Mouse (Mus musculus): ENCODE results near the gene Avp. TPM values are rescaled to one million over a fixed set of nuclear protein-coding genes. Genes with fewer than 3 reads are reported as not detected.
"Not testable (repeated sequence)": the region's sequence is repeated elsewhere in the genome, so short reads cannot be mapped to it uniquely, and the experiment has no call there.

Gene Avp
- total RNA-seq (2022), result not detected

DNA sequence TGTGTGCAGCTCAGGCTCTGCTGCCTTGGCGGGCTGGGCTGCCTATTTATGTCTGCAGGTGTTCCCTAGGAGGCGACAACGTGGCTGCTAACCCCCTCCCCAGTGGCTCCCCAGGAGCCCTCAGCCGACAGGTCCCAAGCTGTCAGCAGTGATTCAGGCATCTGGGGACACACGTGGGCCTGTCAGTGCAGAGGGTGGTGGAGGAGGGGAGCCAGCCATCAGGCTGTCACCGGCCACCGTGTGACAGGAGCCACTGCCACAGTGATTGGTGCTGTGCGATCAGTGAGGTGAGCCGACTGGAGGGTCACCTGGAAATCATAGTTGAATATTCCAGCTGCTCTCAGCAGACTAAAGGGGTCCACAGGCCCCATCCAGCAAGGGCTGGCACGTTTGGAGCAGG lies at the start of gene Avp:
Gene Avp (minus strand): TSS at position 3 of the 400 bp plus-strand sequence.
- DNase-seq (ENCODE audit: low spot score in 2 of 2), result no peak

DNA sequence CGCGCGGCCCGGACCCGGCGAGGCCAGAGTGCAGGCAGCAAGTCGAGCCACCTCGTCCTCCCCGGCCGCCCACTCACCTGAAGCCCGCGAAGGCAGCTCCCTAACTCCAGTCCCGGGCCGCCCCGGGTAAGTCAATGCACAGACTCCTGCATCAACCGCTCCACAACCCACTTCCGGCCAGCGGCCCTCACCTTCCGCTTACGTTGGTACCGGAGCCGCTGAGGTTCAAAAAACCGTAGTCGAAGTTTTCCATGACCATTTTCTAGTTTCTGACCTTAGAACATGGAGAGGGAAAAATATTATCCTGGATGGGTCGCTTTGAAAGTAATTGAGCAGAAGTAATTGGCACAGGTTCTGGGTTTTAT lies 47.5 kb upstream of the Avp start, which contains the start of the genes Fastkd5 and Ubox5:
Gene Fastkd5 (minus strand): TSS at position 189 of the 365 bp plus-strand sequence.
Gene Ubox5 (minus strand): TSS at position 200 of the 365 bp plus-strand sequence.
- DNase-seq (ENCODE audit: low spot score in 2 of 2), result peak; percentile 83

DNA sequence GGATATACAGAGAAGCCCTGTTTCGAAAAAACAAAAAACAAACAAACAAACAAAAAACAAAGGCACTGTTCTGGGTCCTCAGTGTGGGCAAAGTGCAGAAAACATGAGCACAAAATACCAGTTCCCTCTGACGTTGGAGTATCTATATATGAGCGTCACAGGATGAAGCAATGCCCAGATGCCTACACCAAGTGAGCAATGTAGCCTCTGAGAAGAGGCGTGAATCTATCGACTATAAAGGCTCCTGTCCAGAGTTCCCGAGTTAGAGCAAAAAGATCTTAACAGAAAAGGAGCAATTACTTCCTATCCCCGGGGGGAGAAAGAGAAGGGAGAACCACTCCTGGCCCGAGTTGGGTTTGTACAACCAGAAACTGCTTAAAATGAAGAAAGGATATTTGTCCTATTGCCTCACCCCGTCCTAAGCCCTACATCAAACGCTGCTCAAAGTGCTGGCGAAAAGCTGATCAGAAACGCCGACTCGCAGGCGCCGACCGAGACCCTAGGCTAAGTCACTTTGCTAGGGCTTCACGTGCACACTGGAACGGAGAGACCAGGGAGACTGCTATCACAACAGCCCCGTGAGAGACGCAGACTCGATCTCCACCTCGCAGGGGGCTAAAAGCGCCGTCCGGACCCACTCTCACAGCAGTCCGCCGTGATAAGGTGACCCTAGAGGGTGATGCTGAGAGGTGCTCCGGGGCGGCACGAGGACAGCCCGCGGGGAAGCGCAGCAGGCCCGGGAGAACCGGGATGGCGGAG lies 46.9 kb upstream of the Avp start:
- no peak for DNase-seq (ENCODE audit: low spot score in 2 of 2)

GRCm38 (mm10) chr2:130628424-130628823 lies 46.1 kb upstream of the Avp start:
- DNase-seq (ENCODE audit: low spot score in 2 of 2), result no peak

DNA sequence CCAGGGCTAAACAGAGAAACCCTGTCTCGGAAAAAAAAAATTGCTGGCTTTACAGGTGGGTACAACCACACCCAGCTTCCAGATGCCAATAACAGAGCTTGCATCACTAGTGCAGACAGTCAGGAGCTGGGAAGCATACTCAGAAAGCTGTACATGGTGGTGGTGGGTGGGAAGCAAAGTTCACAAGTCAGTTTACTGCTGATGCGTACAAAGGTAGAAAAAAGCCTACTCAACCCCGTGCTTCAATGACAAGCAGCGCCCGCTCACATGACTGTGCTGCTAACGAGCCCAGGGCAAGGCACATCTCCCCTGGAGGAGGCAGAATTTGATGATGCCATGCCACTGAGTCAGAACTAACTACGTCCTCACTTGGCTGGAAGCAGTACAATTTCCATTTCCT lies 36.6 kb upstream of the Avp start:
- no peak for DNase-seq (ENCODE audit: low spot score in 2 of 2)

DNA sequence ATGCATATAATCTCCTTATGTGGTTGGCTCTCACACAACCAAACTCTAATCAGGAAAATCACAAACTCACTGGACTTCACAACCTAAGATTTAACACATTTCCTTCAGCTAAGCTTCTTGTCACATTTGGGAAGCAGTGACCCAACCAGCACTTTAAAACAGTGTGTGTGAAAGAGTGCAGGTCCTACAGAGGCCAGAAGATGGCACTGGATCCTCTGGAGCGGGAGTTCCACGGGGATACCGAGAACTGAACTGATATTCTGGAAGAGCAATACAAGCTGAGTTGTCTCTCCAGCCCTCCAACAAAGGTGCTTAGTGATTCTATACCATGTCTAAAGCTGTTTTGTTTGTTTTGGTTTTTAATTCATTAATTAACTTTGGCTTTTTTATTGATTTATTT lies 30.7 kb upstream of the Avp start:
- DNase-seq (ENCODE audit: low spot score in 2 of 2), result no peak

- DNase-seq (ENCODE audit: low spot score in 2 of 2), result no peak
These were observed 19.8 kb upstream of the Avp start for GRCm38 (mm10) chr2:130602195-130602594.

DNA sequence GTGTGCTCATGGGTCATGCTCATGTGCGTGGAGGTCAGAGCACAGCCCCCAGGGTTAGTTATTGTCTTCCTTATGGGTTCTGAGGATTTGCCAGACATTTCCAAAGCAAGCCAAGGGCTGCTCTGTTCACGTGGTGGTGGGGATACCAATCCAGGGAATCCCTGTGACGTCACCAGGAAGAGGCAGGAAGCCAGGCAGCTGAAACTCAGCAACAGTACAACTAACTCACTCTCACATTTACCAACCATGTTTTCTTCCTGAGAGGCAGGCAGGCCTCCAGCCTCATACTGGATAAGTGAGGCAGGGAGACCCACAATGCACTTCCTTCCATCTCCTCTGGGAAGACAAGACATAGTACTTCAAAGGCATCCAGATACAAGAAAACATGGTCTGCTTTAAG lies 16.0 kb upstream of the Avp start:
- DNase-seq (ENCODE audit: low spot score in 2 of 2), result no peak

GRCm38 (mm10) chr2:130597601-130598010 lies 15.3 kb upstream of the Avp start:
- DNase-seq (ENCODE audit: low spot score in 2 of 2), result no peak

GRCm38 (mm10) chr2:130595596-130595995 lies 13.2 kb upstream of the Avp start:
- no peak for DNase-seq (ENCODE audit: low spot score in 2 of 2)

DNA sequence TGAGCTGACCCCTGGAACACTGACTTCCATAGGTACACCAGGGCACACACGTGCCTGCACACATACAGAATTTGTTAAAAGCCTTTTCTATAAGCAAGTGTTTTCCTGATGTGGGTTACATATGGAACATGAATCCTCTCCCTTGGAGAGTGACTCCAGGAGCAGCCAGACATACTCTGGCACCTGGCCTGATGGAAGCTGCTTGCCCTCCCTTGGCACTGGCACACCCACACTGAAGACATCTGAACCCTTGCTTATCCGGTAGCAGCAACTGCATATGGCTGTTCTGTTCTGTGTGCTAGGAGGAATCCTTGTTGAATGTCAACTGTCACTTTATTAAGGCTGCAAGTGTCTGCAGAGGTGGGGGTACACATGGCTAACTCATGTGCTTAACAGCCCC lies 8.7 kb upstream of the Avp start:
- DNase-seq (ENCODE audit: low spot score in 2 of 2), result peak in 1 of 2 experiments; percentile 44

DNA sequence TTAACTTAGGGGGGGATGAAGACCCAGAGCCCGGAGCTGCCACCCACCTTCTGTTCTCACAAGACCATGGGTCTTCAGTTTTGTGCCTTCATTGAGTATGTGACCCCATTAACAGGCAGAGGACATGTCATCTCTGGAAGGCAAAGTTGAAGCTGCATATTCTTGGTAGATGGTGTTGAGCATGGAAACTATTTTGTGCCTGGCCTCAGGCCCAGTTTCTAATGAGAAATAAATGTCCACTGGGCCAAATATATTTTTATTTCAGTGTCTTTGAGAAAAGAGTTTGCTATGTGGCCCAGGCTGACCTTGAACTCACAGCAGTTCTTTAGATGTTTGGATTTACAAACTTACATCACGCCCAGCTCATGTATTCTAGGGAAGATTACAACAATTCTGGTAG lies 7.4 kb upstream of the Avp start:
- DNase-seq (ENCODE audit: low spot score in 2 of 2), result no peak

DNA sequence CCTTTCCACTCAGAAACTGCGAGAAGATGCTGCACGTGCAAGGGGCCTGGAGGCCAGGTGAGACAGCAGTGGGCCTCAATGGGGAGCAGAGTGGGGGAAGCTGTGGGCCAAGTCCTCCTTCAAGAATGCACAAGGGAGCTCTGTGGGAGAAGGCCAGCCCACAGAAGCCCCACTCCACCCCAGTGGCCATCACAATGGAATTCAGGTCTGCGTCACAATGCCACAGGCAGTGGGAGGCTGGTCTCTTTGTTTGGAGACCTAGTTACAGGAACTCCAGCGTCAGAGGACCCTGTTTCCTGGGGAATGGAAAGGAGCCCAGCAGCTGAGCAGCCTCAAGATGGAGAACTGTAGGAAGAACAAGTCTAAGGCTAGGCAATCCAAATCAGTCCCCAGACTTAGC lies 6.8 kb upstream of the Avp start:
- no peak for DNase-seq (ENCODE audit: low spot score in 2 of 2)

GRCm38 (mm10) chr2:130588373-130588772 lies 6.0 kb upstream of the Avp start:
- no peak for DNase-seq (ENCODE audit: low spot score in 2 of 2)

- no peak for DNase-seq (ENCODE audit: low spot score in 2 of 2)
These were observed 3.7 kb upstream of the Avp start for GRCm38 (mm10) chr2:130586016-130586415.

DNA sequence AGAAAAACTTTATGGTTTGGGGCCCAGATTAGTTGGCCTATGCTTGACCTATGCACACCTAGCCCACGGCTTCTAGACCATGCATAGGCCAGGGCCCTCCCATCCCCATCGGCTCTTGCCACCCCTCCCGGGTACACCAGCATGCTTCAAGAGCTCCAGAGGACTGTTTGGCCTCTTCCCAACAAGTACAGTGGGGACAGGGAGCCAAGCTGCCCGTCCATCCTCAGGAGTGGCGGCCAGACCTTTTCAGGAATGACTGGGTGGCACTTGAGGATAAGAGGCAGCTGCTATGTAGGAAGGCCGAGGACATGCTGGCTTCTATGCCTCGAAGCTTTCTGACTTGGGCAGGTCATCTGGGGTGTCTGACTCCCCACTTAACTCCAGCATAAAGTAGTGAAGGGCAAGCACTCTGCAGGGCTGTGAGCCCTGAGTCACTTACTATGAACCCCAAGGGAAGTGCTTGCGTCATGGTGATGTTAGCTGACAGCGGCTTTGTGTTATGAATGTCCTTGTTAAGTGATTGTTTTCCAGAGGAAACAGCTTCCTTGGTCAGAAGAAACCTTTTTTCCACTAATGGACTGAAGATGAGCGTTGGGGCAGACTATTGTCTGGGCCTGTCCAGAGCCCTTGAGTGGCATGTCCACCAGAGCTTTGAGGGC lies 1.7 kb upstream of the Avp start:
- no peak for DNase-seq (ENCODE audit: low spot score in 2 of 2)

GRCm38 (mm10) chr2:130581201-130581600 lies 1.2 kb downstream of the Avp start:
- DNase-seq (ENCODE audit: low spot score in 2 of 2), result no peak

DNA sequence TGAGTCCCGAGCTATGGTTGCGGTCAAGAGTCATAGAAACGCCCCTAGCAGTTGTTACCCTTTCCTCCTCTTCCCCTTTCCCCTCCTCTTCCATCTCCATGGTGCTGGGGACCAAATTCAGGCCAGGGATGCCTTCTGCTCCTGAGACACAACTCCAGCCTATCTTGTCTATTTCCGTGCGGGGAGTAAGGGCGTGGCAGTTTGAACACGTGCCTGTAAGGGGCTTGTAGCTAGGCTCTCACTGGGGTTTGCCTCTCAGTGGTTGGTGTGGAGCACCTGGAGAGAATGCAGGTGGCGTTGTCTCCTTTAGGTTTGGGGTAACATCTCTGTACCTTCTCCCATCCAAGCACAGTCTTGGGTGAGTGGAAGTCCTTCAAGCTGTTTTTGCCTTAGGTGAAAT lies 2.6 kb downstream of the Avp start:
- DNase-seq (ENCODE audit: low spot score in 2 of 2), result no peak

DNA sequence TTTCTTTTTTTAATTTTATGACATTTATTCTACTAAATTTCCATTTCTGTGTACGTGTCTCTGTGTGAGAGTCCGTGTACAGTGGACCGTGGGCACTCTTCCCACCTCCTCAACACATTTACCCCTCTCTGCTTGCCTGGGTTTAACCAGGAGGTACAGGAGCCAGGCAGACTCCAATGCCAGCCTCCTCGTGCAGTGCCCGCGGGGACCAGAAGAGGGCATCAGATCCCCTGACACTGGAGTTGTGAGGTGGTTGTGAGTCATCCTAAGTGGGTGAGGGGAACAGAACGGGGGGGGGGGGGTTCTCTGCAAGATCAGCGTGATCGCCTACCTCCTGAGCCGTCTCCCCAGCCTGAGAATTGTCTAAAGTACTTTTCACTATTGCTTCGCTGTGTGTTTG lies 4.2 kb downstream of the Avp start:
- peak; percentile 21 to 31 for DNase-seq (ENCODE audit: low spot score in 2 of 2)

- no peak for DNase-seq (ENCODE audit: low spot score in 2 of 2)
These were observed 4.7 kb downstream of the Avp start for GRCm38 (mm10) chr2:130577632-130578031.

GRCm38 (mm10) chr2:130577021-130577420 lies 5.3 kb downstream of the Avp start:
- DNase-seq (ENCODE audit: low spot score in 2 of 2), result no peak

DNA sequence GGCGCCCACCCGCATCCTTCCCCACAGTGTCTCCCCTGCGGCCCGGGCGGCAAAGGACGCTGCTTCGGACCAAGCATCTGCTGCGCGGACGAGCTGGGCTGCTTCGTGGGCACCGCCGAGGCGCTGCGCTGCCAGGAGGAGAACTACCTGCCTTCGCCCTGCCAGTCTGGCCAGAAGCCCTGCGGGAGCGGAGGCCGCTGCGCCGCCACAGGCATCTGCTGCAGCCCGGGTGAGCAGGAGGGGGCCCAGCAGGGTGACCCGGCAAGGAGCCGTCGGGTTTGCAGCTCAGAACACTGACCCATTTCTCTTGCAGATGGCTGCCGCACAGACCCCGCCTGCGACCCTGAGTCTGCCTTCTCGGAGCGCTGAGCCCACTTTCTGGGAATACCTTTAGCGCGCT lies 5.8 kb downstream of the Avp start:
- not testable (repeated sequence) for DNase-seq (ENCODE audit: low spot score in 2 of 2)

GRCm38 (mm10) chr2:130575873-130576272 lies 6.5 kb downstream of the Avp start, which contains the start of gene Oxt:
Oxt (plus strand) TSS chr2:130576173.
- no peak for DNase-seq (ENCODE audit: low spot score in 2 of 2)

Data from gastrocnemius, adult 8-10 months (tissue).